Mouse (Mus musculus): ENCODE results near the gene Ctsj.

GRCm38 (mm10) chr13:61022785-61023184 lies 17.0 kb upstream of the Ctsj start:
- TF ChIP-seq GATA1 (IDR thresholded peaks at IDR 0.05; ENCODE audit: borderline replicate concordance, low read length) (no peak), FLI1 (IDR thresholded peaks at IDR 0.05; ENCODE audit: low read length) (no peak)
